Mouse (Mus musculus): ENCODE measurements around the gene Bcap31.

DNA sequence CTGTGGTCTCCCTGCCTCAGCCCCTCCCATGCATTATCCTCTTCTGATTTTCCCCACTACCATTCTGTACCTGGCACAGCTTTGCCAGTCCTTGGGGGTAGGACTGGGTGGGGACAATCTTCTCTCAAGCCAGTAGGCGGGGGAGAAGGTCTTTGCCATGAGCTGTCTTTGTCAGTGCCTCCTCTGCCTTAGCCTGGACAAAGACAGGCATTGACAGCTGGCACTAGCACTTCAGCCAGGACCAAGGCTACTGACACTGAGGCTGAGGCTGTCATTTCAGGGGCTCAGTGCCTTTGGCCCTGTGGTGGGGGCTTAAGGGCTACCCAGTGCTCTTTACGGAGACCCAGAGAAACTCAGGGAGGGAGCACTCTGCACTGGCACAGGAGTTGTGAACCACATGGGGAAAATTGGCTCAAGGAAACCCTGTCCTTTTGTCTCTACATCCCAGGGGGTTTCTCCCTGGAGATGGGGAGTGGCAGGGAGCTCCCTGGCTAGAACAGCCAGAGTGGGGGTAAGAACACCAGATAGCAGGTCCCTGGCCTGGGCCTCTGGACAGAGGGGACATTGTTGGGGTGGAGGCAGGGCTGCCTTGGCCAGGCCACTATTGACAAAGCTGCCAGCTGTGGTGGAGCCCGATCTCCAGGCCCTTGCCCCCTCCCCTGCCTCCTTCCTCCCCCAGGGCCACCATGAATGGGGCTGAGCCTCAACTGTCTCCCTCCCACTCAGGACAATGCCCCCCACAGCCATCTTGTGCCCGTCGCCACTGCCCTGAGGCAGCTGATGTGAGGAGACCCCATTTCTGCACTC, 40.6 kb upstream of the Bcap31 start, which contains the start of gene Plxnb3:
- TF ChIP-seq GATA1 (IDR thresholded peaks at IDR 0.05; ENCODE audit: low read length) (no peak), TAL1 (IDR thresholded peaks at IDR 0.05; ENCODE audit: low read length) (no peak)

All from erythroblast, embryonic 14.5 days (primary cell).